Mouse (Mus musculus) limb, embryonic 11.5 days (tissue): ENCODE results near the gene Mylk. TPM values are rescaled to one million over a fixed set of nuclear protein-coding genes. Genes with fewer than 3 reads are reported as not detected.
A peak's percentile ranks its signal among the peaks of the same experiment; 100 is the strongest.

Source experiments
- ATAC-seq: fragments of 200-750 bp; cut with Nextera tagmentation; 2 replicates; pipeline ENCODE4 v1.8.0; 2017; ENCODE audit warnings: low read depth; ENCODE audit not compliant: insufficient number of reproducible peaks, low FRiP score, low TSS enrichment
- DNase-seq: peaks from one replicate; pipeline ENCODE4 v3.0.0-alpha.2; 2015; ENCODE audit warnings: low spot score
- H3K27ac ChIP-seq: fragments of 300-500 bp; sonication (generic); replicated peaks from 2 replicates; pipeline ENCODE4 v1.5.1; 2014; ENCODE audit warnings: low read depth, mild to moderate bottlenecking, low read length
- H3K27me3 ChIP-seq: fragments of 300-500 bp; sonication (generic); 2 replicates; pipeline ENCODE4 v1.6.1; 2014; ENCODE audit warnings: mild to moderate bottlenecking, low read length, mixed read lengths; ENCODE audit not compliant: control insufficient read depth, insufficient read depth
- H3K36me3 ChIP-seq: fragments of 300-500 bp; sonication (generic); 2 replicates; pipeline ENCODE4 v1.6.1; 2014; ENCODE audit warnings: mild to moderate bottlenecking, low read length, moderate library complexity, mixed read lengths; ENCODE audit not compliant: control insufficient read depth, insufficient read depth
- H3K4me1 ChIP-seq: fragments of 300-500 bp; sonication (generic); 2 replicates; pipeline ENCODE4 v1.6.1; 2014; ENCODE audit warnings: low read length, mixed read lengths; ENCODE audit not compliant: control insufficient read depth, insufficient read depth
- H3K4me2 ChIP-seq: fragments of 300-500 bp; sonication (generic); 2 replicates; pipeline ENCODE4 v1.6.1; 2014; ENCODE audit warnings: low read depth, mild to moderate bottlenecking, moderate library complexity; ENCODE audit not compliant: severe bottlenecking
- H3K4me3 ChIP-seq: fragments of 300-500 bp; sonication (generic); 2 replicates; pipeline ENCODE4 v1.5.1; 2014; ENCODE audit warnings: low read depth, low read length
- H3K9ac ChIP-seq: fragments of 300-500 bp; sonication (generic); 2 replicates; pipeline ENCODE4 v1.6.1; 2014; ENCODE audit warnings: mild to moderate bottlenecking, low read length
- H3K9me3 ChIP-seq: fragments of 300-500 bp; sonication (generic); 2 replicates; pipeline ENCODE4 v1.6.1; 2016; ENCODE audit warnings: low read length; ENCODE audit not compliant: control insufficient read depth
- WGBS: fragments of 180-500 bp; shearing (Covaris S2); extraction: QIAGEN DNeasy Blood & Tissue Kit; methylation state at CpG from one replicate; pipeline ENCODE4 v1.1.7; 2014; 5-methylcytosine and 5-hydroxymethylcytosine counted together
- polyA plus RNA-seq: library from polyadenylated mRNA; unstranded; fragments of >200 nt; fragmentation: Nextera tagmentation; extraction: Ambion mirVana; gene quantifications from 2 replicates; pipeline ENCODE4 v1.2.1, GENCODE M21; 2014

Gene Mylk
- polyA plus RNA-seq, 1 experiment from 2014 or later: 5.4 TPM

GRCm38 (mm10) chr16:34941915-34942314 is 196.9 kb downstream of the Mylk start:
- no peak overlapping the region for H3K9ac ChIP-seq
- 36% methylated on average over 3 of the region's 3 CpGs for WGBS
- H3K4me3 ChIP-seq: no peak overlapping the region
- H3K36me3 ChIP-seq: no peaks in the 10 kb centered on the region
- no peaks in the 10 kb centered on the region for H3K9me3 ChIP-seq
- ATAC-seq (no peak), DNase-seq (no peak)
- H3K4me2 ChIP-seq: no peak overlapping the region
- no peaks in the 10 kb centered on the region for H3K27me3 ChIP-seq
- H3K4me1 ChIP-seq: peaks cover 17% of the 10 kb centered on the region
- no peak overlapping the region for H3K27ac ChIP-seq

GRCm38 (mm10) chr16:34946301-34946700 is 201.3 kb downstream of the Mylk start:
- Histone ChIP-seq H3K36me3 (no peaks in the 10 kb centered on the region), H3K9ac (no peak overlapping the region), H3K27ac (no peak overlapping the region), H3K4me3 (no peak overlapping the region), H3K4me1 (peaks cover 4% of the 10 kb centered on the region; the same call in 1 of the 2 replicates), H3K4me2 (no peak overlapping the region), H3K9me3 (no peaks in the 10 kb centered on the region), H3K27me3 (no peaks in the 10 kb centered on the region)
- no peak for DNase-seq
- whole genome bisulfite sequencing: 87% methylated on average over 3 of the region's 3 CpGs
- no peak for ATAC-seq

- no peak for ATAC-seq
- Histone ChIP-seq H3K27me3 (no peaks in the 10 kb centered on the region), H3K4me2 (no peak overlapping the region), H3K9me3 (0 out of 2 replicates have a peak, but pooled peaks cover 4% of the 10 kb centered on the region), H3K4me3 (no peak overlapping the region), H3K27ac (no peak overlapping the region), H3K4me1 (no peaks in the 10 kb centered on the region), H3K9ac (no peak overlapping the region), H3K36me3 (no peaks in the 10 kb centered on the region)
- 84% methylated on average over 9 of the region's 9 CpGs for WGBS
- DNase-seq: no peak
Observed at GRCm38 (mm10) chr16:34950935-34951334, 205.9 kb downstream of the Mylk start.

- H3K27me3 ChIP-seq: no peaks in the 10 kb centered on the region
- H3K4me3 ChIP-seq: no peak overlapping the region
- H3K4me2 ChIP-seq: no peak overlapping the region
- no peak overlapping the region for H3K27ac ChIP-seq
- peaks cover 4% of the 10 kb centered on the region for H3K4me1 ChIP-seq
- no peaks in the 10 kb centered on the region for H3K36me3 ChIP-seq
- 82% methylated on average over 5 of the region's 5 CpGs for WGBS
- 0 out of 2 replicates have a peak, but pooled peaks cover 4% of the 10 kb centered on the region for H3K9me3 ChIP-seq
- no peak for ATAC-seq
- no peak overlapping the region for H3K9ac ChIP-seq
- no peak for DNase-seq
Observed at GRCm38 (mm10) chr16:34952254-34952653, 207.2 kb downstream of the Mylk start.

- Histone ChIP-seq H3K4me3 (no peak overlapping the region), H3K36me3 (no peaks in the 10 kb centered on the region), H3K4me2 (no peak overlapping the region), H3K4me1 (peaks cover 6% of the 10 kb centered on the region), H3K9me3 (0 out of 2 replicates have a peak, but pooled peaks cover 4% of the 10 kb centered on the region), H3K27me3 (no peaks in the 10 kb centered on the region), H3K27ac (no peak overlapping the region), H3K9ac (no peak overlapping the region)
- WGBS: 76% methylated on average over 3 of the region's 3 CpGs
- ATAC-seq (no peak), DNase-seq (no peak)
Observed at GRCm38 (mm10) chr16:34952798-34953197, 207.8 kb downstream of the Mylk start.

- Histone ChIP-seq H3K36me3 (no peaks in the 10 kb centered on the region), H3K9me3 (0 out of 2 replicates have a peak, but pooled peaks cover 4% of the 10 kb centered on the region), H3K4me3 (no peak overlapping the region), H3K27me3 (no peaks in the 10 kb centered on the region), H3K27ac (no peak overlapping the region), H3K4me2 (no peak overlapping the region), H3K4me1 (peaks cover 13% of the 10 kb centered on the region), H3K9ac (no peak overlapping the region)
- ATAC-seq (no peak), DNase-seq (no peak)
- 91% methylated on average over 10 of the region's 10 CpGs for whole genome bisulfite sequencing
Observed at GRCm38 (mm10) chr16:34953501-34953900, 208.5 kb downstream of the Mylk start.

- DNase-seq: no peak
Observed at GRCm38 (mm10) chr16:34957487-34958230, 212.6 kb downstream of the Mylk start.

GRCm38 (mm10) chr16:34958667-34959066 is 213.7 kb downstream of the Mylk start:
- 15% methylated on average over 9 of the region's 9 CpGs for WGBS
- H3K4me1 ChIP-seq: peaks cover 26% of the 10 kb centered on the region
- ATAC-seq: no peak

More at GRCm38 (mm10) chr16:34957487-34958230, 212.6 kb downstream of the Mylk start:
- H3K4me2 ChIP-seq: no peak overlapping the region
- H3K9me3 ChIP-seq: 0 out of 2 replicates have a peak, but pooled peaks cover 4% of the 10 kb centered on the region
- peaks cover 21% of the 10 kb centered on the region for H3K4me1 ChIP-seq
- no peak for ATAC-seq
- WGBS: 69% methylated on average over 8 of the region's 8 CpGs
- H3K9ac ChIP-seq: no peak overlapping the region
- H3K36me3 ChIP-seq: no peaks in the 10 kb centered on the region
- no peak overlapping the region for H3K4me3 ChIP-seq
- no peak overlapping the region; the same call in 1 of the 2 replicates for H3K27ac ChIP-seq
- no peaks in the 10 kb centered on the region for H3K27me3 ChIP-seq

More at GRCm38 (mm10) chr16:34958667-34959066, 213.7 kb downstream of the Mylk start:
- peak overlapping the region; percentile 23; the same call in 1 of the 2 replicates for H3K27ac ChIP-seq
- H3K9ac ChIP-seq: no peak overlapping the region
- 0 out of 2 replicates have a peak, but pooled peaks cover 4% of the 10 kb centered on the region for H3K9me3 ChIP-seq
- DNase-seq: peak; percentile 59
- no peaks in the 10 kb centered on the region for H3K36me3 ChIP-seq
- H3K4me2 ChIP-seq: no peak overlapping the region
- H3K4me3 ChIP-seq: no peak overlapping the region
- H3K27me3 ChIP-seq: no peaks in the 10 kb centered on the region
